Mouse (Mus musculus) cerebellum, adult 11 months (tissue): ENCODE measurements at regions not wholly inside any gene's neighbourhood (a gene's known extent, or its start where the extent isn't known, plus 50 kb on each side); places are given as distances from the start of the nearest gene placed in this dataset.

Source experiments
- DNase-seq: peaks from one replicate; pipeline ENCODE4 v3.0.0; 2022

GRCm38 (mm10) chr16:53480664-53481063 is 1026.8 kb upstream of the Alcam start:
- DNase-seq = no peak

- DNase-seq = no peak
Observed at GRCm38 (mm10) chr16:53439511-53439910, 985.6 kb upstream of the Alcam start.

GRCm38 (mm10) chr16:53418416-53418815 is 964.5 kb upstream of the Alcam start:
- DNase-seq = no peak

- no peak for DNase-seq
Observed at GRCm38 (mm10) chr16:53385176-53385575, 931.3 kb upstream of the Alcam start.

GRCm38 (mm10) chr16:53342153-53342552 is 888.3 kb upstream of the Alcam start:
- no peak for DNase-seq

- no peak for DNase-seq
Observed at GRCm38 (mm10) chr16:53326353-53326752, 872.5 kb upstream of the Alcam start.

GRCm38 (mm10) chr16:53292081-53292480 is 838.2 kb upstream of the Alcam start:
- no peak for DNase-seq

GRCm38 (mm10) chr16:53282014-53282413 is 828.1 kb upstream of the Alcam start:
- DNase-seq = no peak

GRCm38 (mm10) chr16:53266116-53266515 is 812.2 kb upstream of the Alcam start:
- DNase-seq = peak; percentile 18

GRCm38 (mm10) chr16:53245365-53245764 is 791.5 kb upstream of the Alcam start:
- DNase-seq = no peak

- DNase-seq = no peak
Observed at GRCm38 (mm10) chr16:53242126-53242537, 788.3 kb upstream of the Alcam start.

- no peak for DNase-seq
Observed at GRCm38 (mm10) chr16:53218886-53219285, 765.0 kb upstream of the Alcam start.

GRCm38 (mm10) chr16:53201449-53201848 is 747.6 kb upstream of the Alcam start:
- DNase-seq = no peak

- no peak for DNase-seq
Observed at GRCm38 (mm10) chr16:53186444-53186843, 732.6 kb upstream of the Alcam start.

- no peak for DNase-seq
Observed at GRCm38 (mm10) chr16:53156352-53156751, 702.5 kb upstream of the Alcam start.

- no peak for DNase-seq
Observed at GRCm38 (mm10) chr16:53130677-53131076, 676.8 kb upstream of the Alcam start.

GRCm38 (mm10) chr16:53108726-53109125 is 654.9 kb upstream of the Alcam start:
- no peak for DNase-seq

GRCm38 (mm10) chr16:53095396-53095929 is 641.6 kb upstream of the Alcam start:
- DNase-seq = no peak

- no peak for DNase-seq
Observed at GRCm38 (mm10) chr16:53073856-53074568, 620.1 kb upstream of the Alcam start.

- no peak for DNase-seq
Observed at GRCm38 (mm10) chr16:53071887-53072682, 618.2 kb upstream of the Alcam start.

- no peak for DNase-seq
Observed at GRCm38 (mm10) chr16:53064151-53064550, 610.3 kb upstream of the Alcam start.

- DNase-seq = no peak
Observed at GRCm38 (mm10) chr16:53063061-53063460, 609.2 kb upstream of the Alcam start.

GRCm38 (mm10) chr16:53026056-53026455 is 572.2 kb upstream of the Alcam start:
- no peak for DNase-seq

GRCm38 (mm10) chr16:53011847-53012246 is 558.0 kb upstream of the Alcam start:
- DNase-seq = no peak
